Mouse (Mus musculus): Measurements from ENCODE around the gene Fam92b.

- TF ChIP-seq POLR2A (IDR thresholded peaks at IDR 0.05; ENCODE audit: borderline replicate concordance, low read depth, low read length) (no peak), CTCF (IDR thresholded peaks at IDR 0.05; ENCODE audit: low read depth, low read length) (no peak)
Measured at GRCm38 (mm10) chr8:120140769-120141168, 36.5 kb downstream of the Fam92b start.
